Mouse (Mus musculus): Measurements from ENCODE around the gene Yif1a. TPM values are rescaled to one million over a fixed set of nuclear protein-coding genes. Genes with fewer than 3 reads are reported as not detected.
"Not testable (repeated sequence)": the region's sequence is repeated elsewhere in the genome, so short reads cannot be mapped to it uniquely, and the experiment has no call there.

Gene Yif1a
- polyA plus RNA-seq, 1 experiment from 2014 or later = 111 TPM

DNA sequence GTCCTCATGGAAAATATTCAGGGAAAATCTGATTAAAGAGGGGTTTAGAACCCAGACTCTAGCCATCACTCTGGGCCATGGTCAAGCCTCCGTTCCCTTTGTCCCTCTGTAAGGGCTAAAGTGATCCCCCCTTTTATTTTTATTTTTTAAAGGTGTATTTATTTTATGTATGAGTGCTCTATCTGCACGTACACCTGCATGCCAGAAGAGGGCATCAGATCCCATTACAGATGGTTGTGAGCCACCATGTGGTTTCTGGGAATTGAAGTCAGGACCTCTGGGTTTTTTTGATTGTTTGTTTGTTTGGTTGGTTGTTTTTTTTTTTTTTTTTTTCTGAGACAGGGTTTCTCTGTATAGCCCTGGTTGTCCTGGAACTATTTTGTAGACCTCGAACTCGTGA is 1.8 kb upstream of the Yif1a start:
- not testable (repeated sequence) for H3K4me1 ChIP-seq (replicated peaks; ENCODE audit: control insufficient read depth, insufficient read depth, low read length); H3K9me3 ChIP-seq (ENCODE audit: control insufficient read depth, low read length); H3K4me2 ChIP-seq (ENCODE audit: low read length); H3K27ac ChIP-seq (ENCODE audit: low read depth); H3K9ac ChIP-seq (ENCODE audit: low read length); H3K4me3 ChIP-seq (ENCODE audit: low read depth, low read length); DNase-seq (ENCODE audit: low spot score); ATAC-seq (replicated peaks; ENCODE audit: low FRiP score, low TSS enrichment, low read depth)
- peaks cover 17% of the 10 kb centered on the region for H3K36me3 ChIP-seq (ENCODE audit: control insufficient read depth, insufficient read depth, low read length)
- WGBS = 59% methylated on average over 4 of the region's 4 CpGs
- peaks cover 50% of the 10 kb centered on the region for H3K27me3 ChIP-seq (replicated peaks; ENCODE audit: control insufficient read depth, insufficient read depth, low read length)

DNA sequence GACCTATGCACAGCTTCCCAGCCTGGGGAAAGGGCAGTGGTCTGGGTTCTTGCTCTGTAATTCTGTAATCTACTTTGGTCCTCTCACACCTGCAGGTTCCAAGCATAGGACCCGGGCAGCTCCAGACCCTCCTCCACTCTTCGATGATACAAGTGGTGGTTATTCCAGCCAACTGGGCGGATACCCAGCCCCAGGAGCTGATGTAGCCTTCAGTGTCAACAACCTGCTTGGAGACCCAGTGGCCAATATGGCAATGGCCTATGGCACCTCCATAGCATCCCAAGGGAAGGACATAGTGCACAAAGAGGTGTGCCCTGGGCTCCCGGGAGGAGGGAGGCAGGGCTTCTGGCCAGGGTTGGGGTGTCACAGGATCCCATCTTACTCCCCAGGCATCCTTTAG is 986 bp downstream of the Yif1a start:
- Histone ChIP-seq H3K9me3 (ENCODE audit: control insufficient read depth, low read length) (no peaks in the 10 kb centered on the region), H3K27ac (ENCODE audit: low read depth) (no peak overlapping the region), H3K36me3 (ENCODE audit: control insufficient read depth, insufficient read depth, low read length) (peaks cover 34% of the 10 kb centered on the region), H3K4me1 (replicated peaks; ENCODE audit: control insufficient read depth, insufficient read depth, low read length) (peaks cover 10% of the 10 kb centered on the region), H3K9ac (ENCODE audit: low read length) (peak overlapping the region; percentile 69; the same call in 1 of the 2 replicates), H3K4me2 (ENCODE audit: low read length) (peak overlapping the region; percentile 93), H3K27me3 (replicated peaks; ENCODE audit: control insufficient read depth, insufficient read depth, low read length) (peaks cover 22% of the 10 kb centered on the region), H3K4me3 (ENCODE audit: low read depth, low read length) (peak overlapping the region; percentile 87)
- no peak for DNase-seq (ENCODE audit: low spot score)
- WGBS = 85% methylated on average over 4 of the region's 4 CpGs
- ATAC-seq (replicated peaks; ENCODE audit: low FRiP score, low TSS enrichment, low read depth) = no peak

- WGBS = 86% methylated on average over 10 of the region's 10 CpGs
- DNase-seq (ENCODE audit: low spot score) (no peak), ATAC-seq (replicated peaks; ENCODE audit: low FRiP score, low TSS enrichment, low read depth) (no peak)
- Histone ChIP-seq H3K27me3 (replicated peaks; ENCODE audit: control insufficient read depth, insufficient read depth, low read length) (no peaks in the 10 kb centered on the region), H3K4me2 (ENCODE audit: low read length) (no peak overlapping the region), H3K27ac (ENCODE audit: low read depth) (no peak overlapping the region), H3K4me3 (ENCODE audit: low read depth, low read length) (no peak overlapping the region), H3K9me3 (ENCODE audit: control insufficient read depth, low read length) (no peaks in the 10 kb centered on the region), H3K4me1 (replicated peaks; ENCODE audit: control insufficient read depth, insufficient read depth, low read length) (peaks cover 16% of the 10 kb centered on the region), H3K9ac (ENCODE audit: low read length) (no peak overlapping the region), H3K36me3 (ENCODE audit: control insufficient read depth, insufficient read depth, low read length) (peaks cover 34% of the 10 kb centered on the region)
Observed at GRCm38 (mm10) chr19:5092083-5092482, 3.7 kb downstream of the Yif1a start.

GRCm38 (mm10) chr19:5093481-5094242 is 5.3 kb downstream of the Yif1a start:
- Histone ChIP-seq H3K9ac (ENCODE audit: low read length) (no peak overlapping the region), H3K4me1 (replicated peaks; ENCODE audit: control insufficient read depth, insufficient read depth, low read length) (peaks cover 21% of the 10 kb centered on the region), H3K9me3 (ENCODE audit: control insufficient read depth, low read length) (no peaks in the 10 kb centered on the region), H3K36me3 (ENCODE audit: control insufficient read depth, insufficient read depth, low read length) (peaks cover 34% of the 10 kb centered on the region), H3K27me3 (replicated peaks; ENCODE audit: control insufficient read depth, insufficient read depth, low read length) (no peaks in the 10 kb centered on the region), H3K4me3 (ENCODE audit: low read depth, low read length) (no peak overlapping the region), H3K4me2 (ENCODE audit: low read length) (no peak overlapping the region), H3K27ac (ENCODE audit: low read depth) (no peak overlapping the region)
- DNase-seq (ENCODE audit: low spot score) (no peak), ATAC-seq (replicated peaks; ENCODE audit: low FRiP score, low TSS enrichment, low read depth) (no peak; the same call in 1 of the 2 replicates)
- WGBS = 70% methylated on average over 12 of the region's 12 CpGs

DNA sequence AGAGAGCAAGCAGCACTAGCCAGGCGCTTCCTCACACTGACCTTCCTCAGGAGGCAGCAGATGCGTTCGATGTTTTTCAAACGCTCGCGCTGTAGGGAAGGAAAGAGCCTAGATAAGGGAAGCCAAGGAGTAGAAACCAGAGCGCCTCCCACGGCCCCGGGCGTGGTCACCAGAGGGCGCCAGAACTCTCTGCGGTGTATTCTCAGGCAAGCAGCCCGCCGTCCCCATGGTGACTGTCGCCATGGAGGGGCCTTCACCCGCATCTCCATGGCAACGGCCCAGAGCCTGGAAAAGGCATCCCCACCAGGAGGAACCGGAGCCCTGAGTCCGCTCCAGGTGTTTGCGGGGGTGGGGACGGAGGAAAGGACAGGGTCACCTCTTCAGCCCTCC is 5.9 kb downstream of the Yif1a start:
- Histone ChIP-seq H3K36me3 (ENCODE audit: control insufficient read depth, insufficient read depth, low read length) (peaks cover 35% of the 10 kb centered on the region), H3K9ac (ENCODE audit: low read length) (no peak overlapping the region), H3K4me3 (ENCODE audit: low read depth, low read length) (no peak overlapping the region), H3K4me1 (replicated peaks; ENCODE audit: control insufficient read depth, insufficient read depth, low read length) (peaks cover 19% of the 10 kb centered on the region), H3K27ac (ENCODE audit: low read depth) (no peak overlapping the region), H3K27me3 (replicated peaks; ENCODE audit: control insufficient read depth, insufficient read depth, low read length) (no peaks in the 10 kb centered on the region), H3K9me3 (ENCODE audit: control insufficient read depth, low read length) (no peaks in the 10 kb centered on the region), H3K4me2 (ENCODE audit: low read length) (no peak overlapping the region)
- WGBS = 0% methylated on average over 21 of the region's 21 CpGs
- DNase-seq (ENCODE audit: low spot score) = peak; percentile 99
- peak; percentile 59 for ATAC-seq (replicated peaks; ENCODE audit: low FRiP score, low TSS enrichment, low read depth)

GRCm38 (mm10) chr19:5094746-5095417 is 6.5 kb downstream of the Yif1a start:
- H3K9ac ChIP-seq (ENCODE audit: low read length) = no peak overlapping the region
- WGBS = 44% methylated on average over 11 of the region's 11 CpGs
- no peaks in the 10 kb centered on the region for H3K9me3 ChIP-seq (ENCODE audit: control insufficient read depth, low read length)
- DNase-seq (ENCODE audit: low spot score) (no peak), ATAC-seq (replicated peaks; ENCODE audit: low FRiP score, low TSS enrichment, low read depth) (no peak; the same call in 1 of the 2 replicates)
- no peaks in the 10 kb centered on the region for H3K27me3 ChIP-seq (replicated peaks; ENCODE audit: control insufficient read depth, insufficient read depth, low read length)
- no peak overlapping the region for H3K27ac ChIP-seq (ENCODE audit: low read depth)
- no peak overlapping the region for H3K4me2 ChIP-seq (ENCODE audit: low read length)
- H3K4me1 ChIP-seq (replicated peaks; ENCODE audit: control insufficient read depth, insufficient read depth, low read length) = peaks cover 17% of the 10 kb centered on the region
- H3K36me3 ChIP-seq (ENCODE audit: control insufficient read depth, insufficient read depth, low read length) = peaks cover 36% of the 10 kb centered on the region
- H3K4me3 ChIP-seq (ENCODE audit: low read depth, low read length) = no peak overlapping the region

GRCm38 (mm10) chr19:5095887-5096474 is 7.6 kb downstream of the Yif1a start:
- no peaks in the 10 kb centered on the region for H3K27me3 ChIP-seq (replicated peaks; ENCODE audit: control insufficient read depth, insufficient read depth, low read length)
- H3K9ac ChIP-seq (ENCODE audit: low read length) = no peak overlapping the region
- H3K4me3 ChIP-seq (ENCODE audit: low read depth, low read length) = no peak overlapping the region
- peaks cover 41% of the 10 kb centered on the region for H3K36me3 ChIP-seq (ENCODE audit: control insufficient read depth, insufficient read depth, low read length)
- no peak for ATAC-seq (replicated peaks; ENCODE audit: low FRiP score, low TSS enrichment, low read depth)
- H3K27ac ChIP-seq (ENCODE audit: low read depth) = no peak overlapping the region
- no peak for DNase-seq (ENCODE audit: low spot score)
- no peaks in the 10 kb centered on the region for H3K9me3 ChIP-seq (ENCODE audit: control insufficient read depth, low read length)
- H3K4me2 ChIP-seq (ENCODE audit: low read length) = no peak overlapping the region
- 11% methylated on average over 9 of the region's 9 CpGs for WGBS
- peaks cover 17% of the 10 kb centered on the region for H3K4me1 ChIP-seq (replicated peaks; ENCODE audit: control insufficient read depth, insufficient read depth, low read length)

GRCm38 (mm10) chr19:5097521-5098362 is 9.4 kb downstream of the Yif1a start:
- Histone ChIP-seq H3K9ac (ENCODE audit: low read length) (peak overlapping the region; percentile 68), H3K4me3 (ENCODE audit: low read depth, low read length) (peak overlapping the region; percentile 53), H3K27ac (ENCODE audit: low read depth) (peak overlapping the region; percentile 16; the same call in 1 of the 2 replicates), H3K36me3 (ENCODE audit: control insufficient read depth, insufficient read depth, low read length) (peaks cover 41% of the 10 kb centered on the region), H3K9me3 (ENCODE audit: control insufficient read depth, low read length) (no peaks in the 10 kb centered on the region), H3K4me2 (ENCODE audit: low read length) (peak overlapping the region; percentile 100), H3K4me1 (replicated peaks; ENCODE audit: control insufficient read depth, insufficient read depth, low read length) (peaks cover 17% of the 10 kb centered on the region), H3K27me3 (replicated peaks; ENCODE audit: control insufficient read depth, insufficient read depth, low read length) (no peaks in the 10 kb centered on the region)
- ATAC-seq (replicated peaks; ENCODE audit: low FRiP score, low TSS enrichment, low read depth) (peak; percentile 24), DNase-seq (ENCODE audit: low spot score) (no peak)
- 5% methylated on average over 31 of the region's 31 CpGs for WGBS
